Mouse (Mus musculus): ENCODE results near the gene Efnb3. TPM values are rescaled to one million over a fixed set of nuclear protein-coding genes. Genes with fewer than 3 reads are reported as not detected.

The Efnb3 gene
- 95.7 and 106 TPM in 2 replicates for polyA plus RNA-seq (2016; fragmentation: Nextera tagmentation; extraction: Ambion mirVana)

GRCm38 (mm10) chr11:69559851-69560765, at the start of gene Efnb3:
Gene Efnb3, minus strand, starts transcription at chr11:69560205.
- Histone ChIP-seq H3K9me3 (replicated peaks) (no peaks in the 10 kb centered on the region), H3K4me1 (peaks cover 69% of the 10 kb centered on the region), H3K27ac (peak within 1 kb of the TSS; percentile 92), H3K27me3 (0 out of 2 replicates have a peak, but pooled peaks cover 5% of the 10 kb centered on the region), H3K36me3 (peaks cover 27% of the 10 kb centered on the region), H3K4me2 (replicated peaks) (peak within 1 kb of the TSS; percentile 95), H3K9ac (peak within 1 kb of the TSS; percentile 99), H3K4me3 (peak within 1 kb of the TSS; percentile 81)
- 1% methylated on average over 50 of the region's 59 CpGs for WGBS
- peak; percentile 38 for ATAC-seq (ENCODE audit: low FRiP score)

- WGBS = 55% methylated on average over 7 of the region's 7 CpGs
- H3K36me3 ChIP-seq = no peaks in the 10 kb centered on the region
- no peaks in the 10 kb centered on the region for H3K9me3 ChIP-seq (replicated peaks)
- no peak overlapping the region for H3K4me2 ChIP-seq (replicated peaks)
- ATAC-seq (ENCODE audit: low FRiP score) = no peak
- H3K4me1 ChIP-seq = peaks cover 14% of the 10 kb centered on the region
- H3K27me3 ChIP-seq = peaks cover 2% of the 10 kb centered on the region; the same call in 1 of the 2 replicates
- H3K9ac ChIP-seq = no peak overlapping the region
- H3K4me3 ChIP-seq = no peak overlapping the region
- H3K27ac ChIP-seq = no peak overlapping the region
Observed at GRCm38 (mm10) chr11:69609416-69609815, 49.4 kb upstream of the Efnb3 start.

- Histone ChIP-seq H3K27me3 (peaks cover 2% of the 10 kb centered on the region; the same call in 1 of the 2 replicates), H3K4me1 (peaks cover 17% of the 10 kb centered on the region), H3K4me2 (replicated peaks) (no peak overlapping the region), H3K9ac (no peak overlapping the region), H3K27ac (no peak overlapping the region), H3K36me3 (no peaks in the 10 kb centered on the region), H3K4me3 (no peak overlapping the region), H3K9me3 (replicated peaks) (no peaks in the 10 kb centered on the region)
- WGBS = 78% methylated on average over 3 of the region's 3 CpGs
- no peak for ATAC-seq (ENCODE audit: low FRiP score)
Observed at GRCm38 (mm10) chr11:69608525-69608924, 48.5 kb upstream of the Efnb3 start.

GRCm38 (mm10) chr11:69606832-69607231, 46.8 kb upstream of the Efnb3 start:
- Histone ChIP-seq H3K9ac (no peak overlapping the region), H3K4me1 (peaks cover 17% of the 10 kb centered on the region; the same call in 1 of the 2 replicates), H3K27me3 (peaks cover 5% of the 10 kb centered on the region; the same call in 1 of the 2 replicates), H3K4me3 (no peak overlapping the region), H3K4me2 (replicated peaks) (no peak overlapping the region), H3K36me3 (no peaks in the 10 kb centered on the region), H3K9me3 (replicated peaks) (no peaks in the 10 kb centered on the region), H3K27ac (no peak overlapping the region)
- whole genome bisulfite sequencing = 93% methylated on average over 2 of the region's 2 CpGs
- no peak for ATAC-seq (ENCODE audit: low FRiP score)

- Histone ChIP-seq H3K27ac (0 out of 2 replicates have a peak overlapping the region, but pooled peaks have one; percentile 23), H3K4me2 (replicated peaks) (peak overlapping the region; percentile 100), H3K27me3 (peaks cover 5% of the 10 kb centered on the region; the same call in 1 of the 2 replicates), H3K4me1 (peaks cover 17% of the 10 kb centered on the region; the same call in 1 of the 2 replicates), H3K36me3 (no peaks in the 10 kb centered on the region), H3K4me3 (peak overlapping the region; percentile 63), H3K9me3 (replicated peaks) (no peaks in the 10 kb centered on the region), H3K9ac (peak overlapping the region; percentile 15)
- 61% methylated on average over 2 of the region's 2 CpGs for WGBS
- ATAC-seq (ENCODE audit: low FRiP score) = no peak
Observed at GRCm38 (mm10) chr11:69606491-69606795, 46.4 kb upstream of the Efnb3 start.

- Histone ChIP-seq H3K4me1 (peaks cover 19% of the 10 kb centered on the region), H3K27me3 (peaks cover 5% of the 10 kb centered on the region; the same call in 1 of the 2 replicates), H3K36me3 (no peaks in the 10 kb centered on the region), H3K9ac (peak within 1 kb of the TSS; percentile 81), H3K9me3 (replicated peaks) (no peaks in the 10 kb centered on the region), H3K4me2 (replicated peaks) (peak within 1 kb of the TSS; percentile 100), H3K27ac (peak within 1 kb of the TSS; percentile 23; the same call in 1 of the 2 replicates), H3K4me3 (peak within 1 kb of the TSS; percentile 63)
- 3% methylated on average over 32 of the region's 32 CpGs for WGBS
- ATAC-seq (ENCODE audit: low FRiP score) = peak; percentile 81
Observed at GRCm38 (mm10) chr11:69605726-69606490, 45.9 kb upstream of the Efnb3 start, which contains the start of gene Atp1b2. Gene Atp1b2, minus strand, starts transcription at chr11:69605942.

- Histone ChIP-seq H3K36me3 (no peaks in the 10 kb centered on the region), H3K4me2 (replicated peaks) (peak overlapping the region; percentile 100), H3K27ac (peak overlapping the region; percentile 9; the same call in 1 of the 2 replicates), H3K27me3 (peaks cover 5% of the 10 kb centered on the region; the same call in 1 of the 2 replicates), H3K9me3 (replicated peaks) (no peaks in the 10 kb centered on the region), H3K4me3 (peak overlapping the region; percentile 63), H3K9ac (peak overlapping the region; percentile 81), H3K4me1 (peaks cover 28% of the 10 kb centered on the region)
- peak; percentile 63 for ATAC-seq (ENCODE audit: low FRiP score)
- WGBS = under 1% methylated on average over 70 of the region's 73 CpGs
Observed at GRCm38 (mm10) chr11:69604795-69605664, 45.0 kb upstream of the Efnb3 start.

- Histone ChIP-seq H3K9ac (peak overlapping the region; percentile 81; the same call in 1 of the 2 replicates), H3K4me2 (replicated peaks) (peak overlapping the region; percentile 100), H3K4me3 (peak overlapping the region; percentile 63), H3K36me3 (no peaks in the 10 kb centered on the region), H3K27me3 (peaks cover 5% of the 10 kb centered on the region; the same call in 1 of the 2 replicates), H3K27ac (no peak overlapping the region), H3K9me3 (replicated peaks) (no peaks in the 10 kb centered on the region), H3K4me1 (peaks cover 35% of the 10 kb centered on the region)
- 61% methylated on average over 3 of the region's 3 CpGs for WGBS
- 0 out of 2 replicates have a peak, but pooled peaks have one; percentile 18 for ATAC-seq (ENCODE audit: low FRiP score)
Observed at GRCm38 (mm10) chr11:69604347-69604746, 44.3 kb upstream of the Efnb3 start.

- Histone ChIP-seq H3K27ac (no peak overlapping the region), H3K9ac (no peak overlapping the region), H3K4me3 (peak overlapping the region; percentile 63; the same call in 1 of the 2 replicates), H3K4me2 (replicated peaks) (peak overlapping the region; percentile 100; the same call in 1 of the 2 replicates), H3K4me1 (peaks cover 35% of the 10 kb centered on the region), H3K27me3 (peaks cover 5% of the 10 kb centered on the region; the same call in 1 of the 2 replicates), H3K36me3 (no peaks in the 10 kb centered on the region), H3K9me3 (replicated peaks) (no peaks in the 10 kb centered on the region)
- 71% methylated on average over 8 of the region's 8 CpGs for WGBS
- ATAC-seq (ENCODE audit: low FRiP score) = no peak
Observed at GRCm38 (mm10) chr11:69603516-69603915, 43.5 kb upstream of the Efnb3 start.

- WGBS = 89% methylated on average over 3 of the region's 3 CpGs
- no peak overlapping the region for H3K4me3 ChIP-seq
Observed at GRCm38 (mm10) chr11:69601768-69602167, 41.8 kb upstream of the Efnb3 start.

GRCm38 (mm10) chr11:69600098-69600497, 40.1 kb upstream of the Efnb3 start:
- Histone ChIP-seq H3K9ac (0 out of 2 replicates have a peak overlapping the region, but pooled peaks have one; percentile 4), H3K4me2 (replicated peaks) (peak overlapping the region; percentile 7), H3K36me3 (no peaks in the 10 kb centered on the region), H3K27ac (peak overlapping the region; percentile 56; the same call in 1 of the 2 replicates), H3K27me3 (0 out of 2 replicates have a peak, but pooled peaks cover 5% of the 10 kb centered on the region), H3K4me1 (peaks cover 31% of the 10 kb centered on the region), H3K9me3 (replicated peaks) (no peaks in the 10 kb centered on the region), H3K4me3 (no peak overlapping the region)
- 10% methylated on average over 6 of the region's 6 CpGs for WGBS
- peak; percentile 58; the same call in 1 of the 2 replicates for ATAC-seq (ENCODE audit: low FRiP score)

More at GRCm38 (mm10) chr11:69601768-69602167, 41.8 kb upstream of the Efnb3 start:
- Histone ChIP-seq H3K27me3 (peaks cover 5% of the 10 kb centered on the region; the same call in 1 of the 2 replicates), H3K9ac (no peak overlapping the region), H3K4me1 (peaks cover 35% of the 10 kb centered on the region), H3K27ac (no peak overlapping the region), H3K9me3 (replicated peaks) (no peaks in the 10 kb centered on the region), H3K4me2 (replicated peaks) (no peak overlapping the region), H3K36me3 (no peaks in the 10 kb centered on the region)
- ATAC-seq (ENCODE audit: low FRiP score) = no peak
